Mouse (Mus musculus): ENCODE measurements around the gene Atp10a. TPM values are rescaled to one million over a fixed set of nuclear protein-coding genes. Genes with fewer than 3 reads are reported as not detected.

Atp10a gene
- polyA plus RNA-seq, 1 experiment from 2014 or later = 3.5 TPM

DNA sequence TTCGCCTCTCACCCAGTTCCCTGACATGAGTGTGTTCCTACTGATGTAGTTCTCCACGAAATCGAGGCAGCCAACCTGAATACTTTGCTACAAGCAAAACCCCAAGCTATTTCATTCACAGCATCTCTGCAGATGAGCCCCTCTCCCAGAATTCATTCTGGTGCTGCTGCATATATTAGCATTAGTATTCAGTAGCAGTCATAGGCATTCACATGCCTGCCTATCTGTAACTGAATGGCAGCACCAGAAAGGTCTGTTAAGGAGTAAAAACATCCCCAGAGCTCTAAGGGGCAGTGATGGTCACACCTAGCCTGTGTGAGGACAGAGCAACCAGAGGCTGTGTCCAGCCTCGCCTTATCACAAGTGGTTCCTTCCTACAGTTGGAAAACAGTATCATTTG, 131.0 kb downstream of the Atp10a start:
- Histone ChIP-seq H3K4me1 (replicated peaks; ENCODE audit: control insufficient read depth, insufficient read depth, low read length) (peaks cover 7% of the 10 kb centered on the region; the same call in 1 of the 2 replicates), H3K9ac (ENCODE audit: low read length) (no peak overlapping the region), H3K36me3 (ENCODE audit: control insufficient read depth, insufficient read depth, low read length) (no peaks in the 10 kb centered on the region; the same call in 1 of the 2 replicates), H3K4me3 (ENCODE audit: low read length) (no peak overlapping the region), H3K27me3 (ENCODE audit: control insufficient read depth, insufficient read depth, low read depth, low read length) (no peaks in the 10 kb centered on the region), H3K9me3 (ENCODE audit: control insufficient read depth, low read length) (no peaks in the 10 kb centered on the region), H3K4me2 (ENCODE audit: low read depth, low read length) (no peak overlapping the region), H3K27ac (ENCODE audit: low read length) (no peak overlapping the region)
- WGBS = 85% methylated on average over 4 of the region's 4 CpGs
- ATAC-seq (ENCODE audit: low read depth) = no peak

DNA sequence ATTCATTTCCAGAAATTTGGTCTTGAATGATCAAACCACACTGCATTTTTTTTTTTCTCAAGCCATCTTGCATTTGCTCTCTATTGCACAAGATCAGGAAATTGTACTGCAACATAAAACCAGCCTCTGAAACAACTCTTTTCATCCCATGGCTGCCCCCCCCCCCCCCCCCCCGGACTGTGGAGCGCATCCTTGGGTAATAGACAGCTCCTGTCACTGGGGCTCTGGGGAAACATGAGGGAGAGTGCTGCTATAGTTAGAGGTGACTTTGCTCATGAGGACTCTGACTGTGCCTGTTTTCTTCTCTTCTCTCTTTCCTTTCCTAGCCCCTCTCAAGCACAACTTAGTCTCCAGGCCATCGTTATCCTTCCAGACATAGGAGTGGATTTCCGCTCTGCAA, 131.6 kb downstream of the Atp10a start:
- Histone ChIP-seq H3K9me3 (ENCODE audit: control insufficient read depth, low read length) (no peaks in the 10 kb centered on the region), H3K27ac (ENCODE audit: low read length) (no peak overlapping the region), H3K4me2 (ENCODE audit: low read depth, low read length) (no peak overlapping the region), H3K27me3 (ENCODE audit: control insufficient read depth, insufficient read depth, low read depth, low read length) (no peaks in the 10 kb centered on the region), H3K9ac (ENCODE audit: low read length) (no peak overlapping the region), H3K36me3 (ENCODE audit: control insufficient read depth, insufficient read depth, low read length) (no peaks in the 10 kb centered on the region; the same call in 1 of the 2 replicates), H3K4me3 (ENCODE audit: low read length) (no peak overlapping the region), H3K4me1 (replicated peaks; ENCODE audit: control insufficient read depth, insufficient read depth, low read length) (peaks cover 7% of the 10 kb centered on the region; the same call in 1 of the 2 replicates)
- peak; percentile 10; the same call in 1 of the 2 replicates for ATAC-seq (ENCODE audit: low read depth)
- 75% methylated on average over 2 of the region's 4 CpGs for WGBS

DNA sequence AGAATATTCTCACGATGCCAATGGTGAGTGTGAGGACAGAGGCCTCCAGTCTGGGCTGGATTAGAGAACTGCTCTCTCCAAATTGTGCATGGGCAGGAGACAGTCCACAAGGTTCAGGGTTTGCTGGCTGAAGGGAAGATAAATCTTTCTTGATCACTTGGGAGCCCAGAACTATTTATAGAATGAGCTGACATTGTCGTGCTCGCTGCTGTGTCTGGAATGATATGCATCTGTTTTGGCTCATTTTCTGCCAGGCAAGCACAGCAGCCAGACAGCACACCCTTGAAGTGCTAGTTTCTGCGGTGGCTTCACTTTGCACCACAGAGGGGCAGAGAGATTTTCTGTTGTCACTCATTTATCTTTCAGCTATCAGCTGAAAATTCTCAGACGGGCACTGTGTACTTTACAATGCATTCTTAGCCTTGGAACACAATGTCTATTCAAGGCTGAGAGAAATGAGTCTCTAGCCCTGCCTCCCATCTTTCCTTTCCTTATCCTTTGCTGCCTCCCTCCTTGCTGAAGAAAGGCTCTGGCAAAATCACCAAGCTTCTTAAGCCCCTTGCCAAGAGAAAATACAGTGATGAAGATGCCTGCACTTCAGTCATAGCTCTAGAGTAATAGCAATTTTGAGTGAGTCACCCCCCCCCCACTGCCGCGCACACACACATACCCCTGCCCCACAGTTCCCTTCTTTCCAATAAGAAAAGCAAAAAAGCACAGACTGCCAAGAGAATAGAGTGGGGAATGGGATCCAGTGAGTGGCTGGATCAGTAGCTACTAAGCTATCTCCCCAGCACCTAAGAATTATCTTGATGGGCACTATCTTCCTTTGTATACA, 132.7 kb downstream of the Atp10a start:
- H3K9ac ChIP-seq (ENCODE audit: low read length) = no peak overlapping the region
- ATAC-seq (ENCODE audit: low read depth) = peak; percentile 94
- 33% methylated on average over 7 of the region's 7 CpGs for WGBS
- peak overlapping the region; percentile 17 for H3K27ac ChIP-seq (ENCODE audit: low read length)
- H3K27me3 ChIP-seq (ENCODE audit: control insufficient read depth, insufficient read depth, low read depth, low read length) = no peaks in the 10 kb centered on the region
- H3K36me3 ChIP-seq (ENCODE audit: control insufficient read depth, insufficient read depth, low read length) = no peaks in the 10 kb centered on the region; the same call in 1 of the 2 replicates
- H3K4me3 ChIP-seq (ENCODE audit: low read length) = no peak overlapping the region
- peaks cover 7% of the 10 kb centered on the region; the same call in 1 of the 2 replicates for H3K4me1 ChIP-seq (replicated peaks; ENCODE audit: control insufficient read depth, insufficient read depth, low read length)
- no peaks in the 10 kb centered on the region for H3K9me3 ChIP-seq (ENCODE audit: control insufficient read depth, low read length)
- H3K4me2 ChIP-seq (ENCODE audit: low read depth, low read length) = peak overlapping the region; percentile 6; the same call in 1 of the 2 replicates

GRCm38 (mm10) chr7:58797281-58797680, 141.3 kb downstream of the Atp10a start:
- 89% methylated on average over 6 of the region's 6 CpGs for WGBS
- H3K9me3 ChIP-seq (ENCODE audit: control insufficient read depth, low read length) = no peaks in the 10 kb centered on the region

DNA sequence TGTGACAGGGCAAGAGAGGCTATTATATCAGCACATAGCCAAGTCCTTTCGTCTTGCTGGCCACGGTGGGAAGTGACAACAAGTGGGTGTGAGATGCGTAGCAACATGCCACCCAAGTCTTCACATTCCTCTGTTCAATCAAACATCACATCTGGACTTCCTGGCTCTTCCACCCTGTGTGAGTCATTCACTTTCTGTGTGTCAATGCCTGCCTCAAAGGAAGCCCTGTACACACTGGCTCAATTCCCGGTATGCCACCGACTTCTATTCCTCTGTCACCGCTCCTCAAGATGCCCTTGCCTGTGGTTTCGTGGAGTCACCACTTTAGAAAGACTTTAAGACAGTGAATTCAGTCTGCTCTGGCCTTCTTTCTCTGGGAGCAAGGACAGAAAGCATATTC, 144.9 kb downstream of the Atp10a start:
- no peak for ATAC-seq (ENCODE audit: low read depth)
- Histone ChIP-seq H3K4me2 (ENCODE audit: low read depth, low read length) (no peak overlapping the region), H3K27me3 (ENCODE audit: control insufficient read depth, insufficient read depth, low read depth, low read length) (no peaks in the 10 kb centered on the region), H3K4me3 (ENCODE audit: low read length) (no peak overlapping the region), H3K27ac (ENCODE audit: low read length) (no peak overlapping the region), H3K4me1 (replicated peaks; ENCODE audit: control insufficient read depth, insufficient read depth, low read length) (no peaks in the 10 kb centered on the region), H3K9ac (ENCODE audit: low read length) (no peak overlapping the region), H3K36me3 (ENCODE audit: control insufficient read depth, insufficient read depth, low read length) (no peaks in the 10 kb centered on the region; the same call in 1 of the 2 replicates), H3K9me3 (ENCODE audit: control insufficient read depth, low read length) (no peaks in the 10 kb centered on the region)
- WGBS = 67% methylated on average over 7 of the region's 7 CpGs

More at GRCm38 (mm10) chr7:58797281-58797680, 141.3 kb downstream of the Atp10a start:
- H3K36me3 ChIP-seq (ENCODE audit: control insufficient read depth, insufficient read depth, low read length) = peaks cover 2% of the 10 kb centered on the region; the same call in 1 of the 2 replicates
- no peak overlapping the region for H3K27ac ChIP-seq (ENCODE audit: low read length)
- H3K27me3 ChIP-seq (ENCODE audit: control insufficient read depth, insufficient read depth, low read depth, low read length) = no peaks in the 10 kb centered on the region
- ATAC-seq (ENCODE audit: low read depth) = no peak
- no peaks in the 10 kb centered on the region for H3K4me1 ChIP-seq (replicated peaks; ENCODE audit: control insufficient read depth, insufficient read depth, low read length)
- no peak overlapping the region for H3K9ac ChIP-seq (ENCODE audit: low read length)
- no peak overlapping the region for H3K4me2 ChIP-seq (ENCODE audit: low read depth, low read length)
- H3K4me3 ChIP-seq (ENCODE audit: low read length) = no peak overlapping the region

DNA sequence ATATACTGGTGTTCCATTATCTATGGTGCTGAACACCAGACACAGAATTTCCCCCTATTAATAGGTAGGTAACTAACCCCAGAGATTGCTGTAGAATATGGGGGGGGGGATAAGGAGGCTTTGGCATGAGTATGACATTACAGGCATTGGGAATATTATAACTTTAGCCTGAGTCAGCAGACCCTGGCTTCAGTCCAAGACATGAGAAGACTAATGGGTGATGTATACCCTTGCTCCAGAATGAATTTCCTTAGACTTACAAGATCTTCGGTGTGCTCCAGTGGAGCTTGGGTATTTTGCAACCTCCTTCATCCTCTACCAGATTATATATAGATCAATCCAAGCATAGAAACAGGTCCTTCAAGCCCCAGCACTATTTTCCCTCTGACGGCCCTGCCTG, 145.8 kb downstream of the Atp10a start:
- Histone ChIP-seq H3K27me3 (ENCODE audit: control insufficient read depth, insufficient read depth, low read depth, low read length) (no peaks in the 10 kb centered on the region), H3K4me2 (ENCODE audit: low read depth, low read length) (no peak overlapping the region), H3K4me3 (ENCODE audit: low read length) (no peak overlapping the region), H3K4me1 (replicated peaks; ENCODE audit: control insufficient read depth, insufficient read depth, low read length) (no peaks in the 10 kb centered on the region), H3K27ac (ENCODE audit: low read length) (no peak overlapping the region), H3K9me3 (ENCODE audit: control insufficient read depth, low read length) (no peaks in the 10 kb centered on the region), H3K9ac (ENCODE audit: low read length) (no peak overlapping the region), H3K36me3 (ENCODE audit: control insufficient read depth, insufficient read depth, low read length) (no peaks in the 10 kb centered on the region; the same call in 1 of the 2 replicates)
- no peak for ATAC-seq (ENCODE audit: low read depth)
- WGBS = 58% methylated on average over 2 of the region's 2 CpGs

DNA sequence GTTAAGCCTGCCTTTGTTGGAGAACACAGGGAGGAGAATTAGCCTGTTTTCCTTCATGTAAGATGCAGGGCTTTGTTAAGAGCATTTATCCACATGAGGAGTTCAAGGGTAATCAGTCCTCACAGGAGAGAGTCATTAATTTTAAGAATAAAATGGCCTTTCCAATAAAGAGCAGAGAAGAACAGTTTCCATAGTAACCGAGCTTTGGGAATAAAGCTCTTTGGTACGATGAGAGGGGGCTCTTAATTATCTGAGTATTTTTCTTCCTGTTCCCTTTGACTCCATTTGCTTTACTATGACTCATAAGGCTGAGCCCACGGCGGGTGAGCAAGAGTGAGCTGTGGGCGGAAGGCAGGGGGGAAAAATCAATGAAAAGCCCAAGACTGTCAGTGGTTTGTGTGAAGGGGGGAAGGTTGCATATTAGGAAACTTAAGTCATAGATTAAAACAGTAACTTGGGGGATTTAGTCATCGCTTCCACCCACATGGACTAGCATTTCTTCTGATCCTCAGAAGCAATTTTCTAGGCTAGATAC, 166.2 kb downstream of the Atp10a start:
- Histone ChIP-seq H3K9ac (ENCODE audit: low read length) (no peak overlapping the region), H3K4me3 (ENCODE audit: low read length) (no peak overlapping the region), H3K27me3 (ENCODE audit: control insufficient read depth, insufficient read depth, low read depth, low read length) (no peaks in the 10 kb centered on the region), H3K36me3 (ENCODE audit: control insufficient read depth, insufficient read depth, low read length) (no peaks in the 10 kb centered on the region), H3K4me2 (ENCODE audit: low read depth, low read length) (no peak overlapping the region), H3K27ac (ENCODE audit: low read length) (no peak overlapping the region), H3K4me1 (replicated peaks; ENCODE audit: control insufficient read depth, insufficient read depth, low read length) (no peaks in the 10 kb centered on the region), H3K9me3 (ENCODE audit: control insufficient read depth, low read length) (no peaks in the 10 kb centered on the region)
- ATAC-seq (ENCODE audit: low read depth) = no peak
- 49% methylated on average over 6 of the region's 6 CpGs for WGBS

GRCm38 (mm10) chr7:58824686-58825085, 168.7 kb downstream of the Atp10a start:
- H3K9ac ChIP-seq (ENCODE audit: low read length) = no peak overlapping the region
- WGBS = 85% methylated on average over 3 of the region's 3 CpGs
- no peak overlapping the region for H3K4me3 ChIP-seq (ENCODE audit: low read length)
- no peaks in the 10 kb centered on the region for H3K4me1 ChIP-seq (replicated peaks; ENCODE audit: control insufficient read depth, insufficient read depth, low read length)
- no peaks in the 10 kb centered on the region for H3K36me3 ChIP-seq (ENCODE audit: control insufficient read depth, insufficient read depth, low read length)
- no peaks in the 10 kb centered on the region for H3K27me3 ChIP-seq (ENCODE audit: control insufficient read depth, insufficient read depth, low read depth, low read length)
- H3K4me2 ChIP-seq (ENCODE audit: low read depth, low read length) = no peak overlapping the region
- H3K9me3 ChIP-seq (ENCODE audit: control insufficient read depth, low read length) = no peaks in the 10 kb centered on the region
- ATAC-seq (ENCODE audit: low read depth) = no peak
- H3K27ac ChIP-seq (ENCODE audit: low read length) = no peak overlapping the region

GRCm38 (mm10) chr7:58829111-58829510, 173.1 kb downstream of the Atp10a start:
- no peaks in the 10 kb centered on the region for H3K27me3 ChIP-seq (ENCODE audit: control insufficient read depth, insufficient read depth, low read depth, low read length)
- H3K36me3 ChIP-seq (ENCODE audit: control insufficient read depth, insufficient read depth, low read length) = no peaks in the 10 kb centered on the region
- no peak for ATAC-seq (ENCODE audit: low read depth)
- no peak overlapping the region for H3K4me3 ChIP-seq (ENCODE audit: low read length)
- no peak overlapping the region for H3K9ac ChIP-seq (ENCODE audit: low read length)
- H3K4me2 ChIP-seq (ENCODE audit: low read depth, low read length) = no peak overlapping the region
- H3K4me1 ChIP-seq (replicated peaks; ENCODE audit: control insufficient read depth, insufficient read depth, low read length) = no peaks in the 10 kb centered on the region
- no peaks in the 10 kb centered on the region for H3K9me3 ChIP-seq (ENCODE audit: control insufficient read depth, low read length)
- H3K27ac ChIP-seq (ENCODE audit: low read length) = no peak overlapping the region
- WGBS = 47% methylated on average over 5 of the region's 5 CpGs
